Mouse (Mus musculus) embryo, embryonic 9.5 days (tissue): Measurements from ENCODE around the gene Gm28047.
A peak's percentile ranks its signal among the peaks of the same experiment; 100 is the strongest.

Experiments
- DNase-seq: peaks from one replicate; pipeline ENCODE4 v3.0.0-alpha.2; 2017; ENCODE audit errors: extremely low spot score

Gene Gm28047

DNA sequence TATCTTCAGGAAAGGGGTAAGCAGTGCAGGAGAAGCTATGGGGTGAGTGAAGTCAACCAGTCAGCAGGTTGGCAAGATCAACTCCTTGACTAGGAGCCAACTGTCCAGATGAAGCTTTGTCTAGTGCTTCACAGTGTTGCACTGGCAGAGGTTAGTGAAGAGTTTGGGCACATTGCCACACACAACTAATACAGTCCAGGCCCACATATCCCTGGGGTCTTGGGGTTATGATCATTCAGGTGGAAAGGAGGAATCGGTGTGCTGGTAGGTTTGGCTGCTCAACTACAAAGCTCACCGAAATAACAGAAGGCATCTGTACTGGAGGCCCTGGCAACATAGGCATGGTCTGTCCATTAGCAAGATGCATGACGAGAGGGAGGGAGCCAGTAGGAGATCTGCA, 77.4 kb downstream of the Gm28047 start:
- no peak for DNase-seq

DNA sequence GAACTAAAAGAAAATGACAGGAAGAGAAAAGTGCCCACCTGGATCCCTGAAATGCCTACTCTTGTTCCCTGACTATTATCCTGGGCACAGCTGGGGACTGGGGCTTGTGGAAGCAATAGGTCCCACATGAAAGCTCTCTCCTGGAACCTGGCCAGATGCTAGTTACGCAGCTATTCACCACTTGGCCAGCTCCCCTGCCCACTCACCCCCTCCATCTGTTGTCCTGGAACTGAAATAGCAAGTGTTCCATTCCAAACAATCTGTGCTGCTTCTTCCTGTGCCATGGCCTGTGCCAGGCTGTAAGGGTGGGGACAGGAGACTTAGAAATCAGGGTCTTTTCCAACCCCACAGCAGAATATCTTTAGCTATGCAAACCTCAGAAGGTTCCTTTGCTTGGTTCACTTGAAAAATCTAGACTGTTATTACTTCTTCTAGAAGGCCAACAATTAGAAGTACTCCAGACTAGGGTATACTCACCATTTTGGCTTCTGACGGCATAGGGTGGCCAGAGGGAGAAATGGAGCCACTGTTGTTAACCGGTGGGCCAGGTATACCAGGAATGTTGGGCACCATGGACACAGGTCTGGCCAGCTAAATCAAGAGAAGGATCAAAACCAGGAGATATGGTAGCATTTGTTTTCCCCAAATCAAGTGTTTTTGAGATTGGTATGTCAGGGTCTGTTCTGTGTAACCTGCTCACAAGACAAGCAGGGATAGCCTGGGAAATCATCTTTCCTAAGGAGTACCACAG, 78.0 kb downstream of the Gm28047 start:
- no peak for DNase-seq

DNA sequence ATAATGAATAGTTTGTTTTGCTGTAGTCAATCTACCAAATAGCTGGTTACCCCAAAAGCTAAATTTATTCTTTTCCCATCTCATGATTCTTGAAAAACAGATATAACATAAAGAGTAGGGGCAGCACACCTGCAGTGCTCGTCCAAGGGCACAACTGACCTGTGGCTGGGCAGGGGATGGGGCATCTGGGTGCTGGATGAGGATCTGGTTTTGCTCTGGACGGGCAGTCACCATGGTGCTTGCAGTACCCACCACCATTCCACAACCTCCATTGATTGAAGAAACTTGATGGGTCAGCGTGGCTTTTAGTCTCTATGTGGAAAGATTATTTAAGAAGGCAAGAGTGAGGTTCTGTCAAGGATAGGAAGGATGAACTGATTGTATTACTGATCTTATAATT, 78.6 kb downstream of the Gm28047 start:
- no peak for DNase-seq

DNA sequence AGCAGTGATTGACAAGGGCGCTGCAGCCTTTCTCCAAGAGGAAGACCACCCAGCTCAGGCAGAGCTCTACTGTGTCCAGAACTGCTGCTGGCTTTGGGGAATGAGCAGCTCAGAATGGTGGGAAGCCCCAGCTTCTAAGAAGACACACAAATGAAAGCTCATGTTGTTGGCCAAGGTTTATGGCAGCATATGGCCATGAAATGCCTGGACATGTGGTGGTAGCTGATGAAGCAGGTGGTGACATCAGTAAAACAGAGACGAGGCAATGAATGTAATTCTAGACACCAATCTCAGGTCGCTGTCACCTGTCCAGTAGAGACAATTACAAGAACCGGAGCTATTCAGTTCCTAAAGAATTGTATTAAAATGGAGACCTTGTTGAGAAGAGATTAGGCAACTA, 80.1 kb downstream of the Gm28047 start:
- DNase-seq = no peak

DNA sequence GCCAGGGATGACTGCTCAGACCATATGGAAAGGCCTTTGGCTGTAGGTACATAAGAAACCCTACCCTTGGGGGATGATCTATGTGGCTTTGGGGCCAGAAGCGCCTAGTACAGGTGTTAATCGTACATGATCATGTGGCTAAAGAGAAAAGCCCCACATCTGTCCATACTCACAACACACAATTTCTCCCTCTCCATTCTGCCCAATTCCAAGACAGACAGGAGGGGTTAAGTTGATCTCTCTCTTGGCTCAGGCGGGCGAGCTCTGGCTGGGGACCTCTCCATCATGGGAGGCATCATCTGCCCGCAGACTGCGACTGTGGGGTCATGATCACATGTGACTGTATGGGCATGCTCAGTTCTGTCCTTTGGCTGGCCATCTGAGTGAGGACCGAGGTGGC, 90.9 kb downstream of the Gm28047 start:
- DNase-seq = no peak

DNA sequence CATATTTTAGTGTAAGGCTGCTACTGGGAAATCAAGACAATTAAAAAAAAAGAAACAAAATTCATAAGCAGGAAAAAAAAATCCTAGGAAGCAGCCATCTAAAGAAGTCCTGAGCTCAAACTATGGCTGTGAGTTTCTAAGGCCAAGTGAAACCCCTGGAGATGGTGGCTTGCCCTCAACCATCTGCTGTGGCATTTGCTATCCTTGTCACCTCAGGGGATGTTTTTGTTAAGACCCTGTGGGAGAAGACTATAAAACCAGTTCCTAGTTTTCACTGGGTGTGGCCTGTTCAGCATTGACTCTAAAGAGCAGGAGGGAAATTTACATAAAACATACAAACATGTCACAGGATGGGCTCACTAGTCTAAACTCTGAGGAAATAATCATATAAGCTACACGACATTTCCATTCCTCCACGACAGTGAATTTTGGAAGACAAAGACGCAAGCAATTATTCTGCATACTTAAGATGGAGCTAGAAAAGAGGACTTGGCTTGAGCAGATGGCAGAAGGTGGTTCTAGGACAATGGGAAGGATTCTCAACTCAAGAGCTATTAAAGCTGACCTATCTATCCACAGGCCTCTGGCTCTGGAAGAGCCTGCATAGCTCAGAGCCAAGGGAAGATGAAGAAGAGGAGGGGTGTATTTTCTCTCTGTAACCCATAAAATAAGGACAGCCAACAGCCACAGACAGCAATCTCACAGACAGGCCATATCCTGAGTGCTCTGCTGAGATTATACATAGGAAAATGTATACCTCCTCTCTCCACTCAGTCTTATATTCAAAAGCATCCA, 92.6 kb downstream of the Gm28047 start:
- DNase-seq = no peak

DNA sequence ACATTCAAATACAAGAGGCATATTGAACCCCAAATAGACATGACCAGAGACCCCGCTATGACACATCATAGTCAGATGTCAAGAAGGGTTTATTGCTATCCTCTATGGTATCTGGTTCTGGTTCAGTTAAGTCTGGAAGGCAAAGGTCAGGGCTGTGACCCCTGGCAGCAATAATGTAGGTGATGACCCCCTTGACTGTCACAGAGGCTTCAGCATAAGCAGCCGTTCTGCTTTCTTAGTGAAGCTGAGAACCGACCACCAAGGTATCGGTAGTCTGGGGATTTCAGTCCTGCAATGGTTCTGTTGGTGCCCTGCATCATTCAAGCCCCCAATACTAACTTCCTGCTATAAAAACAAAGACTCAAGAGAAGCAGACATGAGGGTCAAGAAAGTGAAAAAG, 93.3 kb downstream of the Gm28047 start:
- DNase-seq = no peak

DNA sequence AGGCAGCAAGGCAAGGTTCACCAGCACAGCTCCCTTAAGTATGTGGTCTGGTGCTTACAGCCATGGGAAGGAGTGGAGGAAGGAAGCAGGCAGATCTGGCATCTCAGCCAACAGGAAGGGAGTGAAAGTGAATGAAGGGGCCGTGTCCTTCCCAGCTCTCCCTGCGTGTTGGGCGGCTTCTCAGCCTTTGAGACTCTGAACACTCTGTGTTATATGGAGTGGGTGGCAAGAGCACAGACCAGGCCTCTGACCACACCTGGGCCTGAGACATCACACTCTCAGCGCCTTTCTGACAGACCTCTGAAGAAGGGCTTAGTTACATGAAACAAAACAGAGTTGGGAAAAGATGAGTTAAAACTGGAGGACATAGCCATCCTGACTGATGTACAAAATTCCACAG, 94.3 kb downstream of the Gm28047 start:
- no peak for DNase-seq

DNA sequence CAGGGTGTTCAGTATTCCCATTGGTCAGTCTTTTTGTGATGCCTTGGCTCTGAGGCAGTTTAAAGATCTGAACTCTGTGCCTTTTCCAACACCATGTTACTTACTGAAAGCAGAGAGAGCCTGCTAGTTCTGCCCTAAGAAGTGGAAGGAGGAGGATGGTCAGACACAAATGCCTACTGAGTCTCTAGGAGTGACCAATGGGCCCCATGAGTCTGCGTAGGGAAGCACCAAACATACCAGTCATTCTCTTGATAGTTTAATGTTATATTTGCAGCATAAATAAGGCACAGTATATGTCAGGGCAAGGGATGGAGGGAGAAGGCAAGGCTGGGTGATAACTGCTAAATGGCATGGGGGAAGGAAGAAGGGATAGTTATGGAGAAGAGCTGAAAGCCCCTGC, 96.5 kb downstream of the Gm28047 start:
- no peak for DNase-seq

DNA sequence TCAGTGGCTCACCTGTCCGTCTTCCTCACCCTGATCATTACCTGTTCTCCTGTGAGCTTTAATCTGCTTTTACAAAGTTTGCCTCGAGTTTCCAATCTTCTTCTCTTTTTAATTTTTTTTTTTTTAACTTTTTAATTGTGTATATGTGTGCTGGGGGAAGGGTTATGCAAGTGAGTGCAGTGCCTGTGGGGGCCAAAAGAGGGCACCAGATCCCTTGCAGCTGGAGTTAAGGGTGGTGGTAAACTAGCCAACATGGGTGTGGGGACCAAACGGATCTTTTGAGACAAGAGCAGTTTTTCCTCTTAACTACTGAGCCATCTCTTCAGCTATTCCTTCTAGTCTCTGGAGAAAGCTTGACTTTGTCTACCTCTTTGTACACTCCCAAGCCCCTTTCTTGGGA, 96.9 kb downstream of the Gm28047 start:
- no peak for DNase-seq

DNA sequence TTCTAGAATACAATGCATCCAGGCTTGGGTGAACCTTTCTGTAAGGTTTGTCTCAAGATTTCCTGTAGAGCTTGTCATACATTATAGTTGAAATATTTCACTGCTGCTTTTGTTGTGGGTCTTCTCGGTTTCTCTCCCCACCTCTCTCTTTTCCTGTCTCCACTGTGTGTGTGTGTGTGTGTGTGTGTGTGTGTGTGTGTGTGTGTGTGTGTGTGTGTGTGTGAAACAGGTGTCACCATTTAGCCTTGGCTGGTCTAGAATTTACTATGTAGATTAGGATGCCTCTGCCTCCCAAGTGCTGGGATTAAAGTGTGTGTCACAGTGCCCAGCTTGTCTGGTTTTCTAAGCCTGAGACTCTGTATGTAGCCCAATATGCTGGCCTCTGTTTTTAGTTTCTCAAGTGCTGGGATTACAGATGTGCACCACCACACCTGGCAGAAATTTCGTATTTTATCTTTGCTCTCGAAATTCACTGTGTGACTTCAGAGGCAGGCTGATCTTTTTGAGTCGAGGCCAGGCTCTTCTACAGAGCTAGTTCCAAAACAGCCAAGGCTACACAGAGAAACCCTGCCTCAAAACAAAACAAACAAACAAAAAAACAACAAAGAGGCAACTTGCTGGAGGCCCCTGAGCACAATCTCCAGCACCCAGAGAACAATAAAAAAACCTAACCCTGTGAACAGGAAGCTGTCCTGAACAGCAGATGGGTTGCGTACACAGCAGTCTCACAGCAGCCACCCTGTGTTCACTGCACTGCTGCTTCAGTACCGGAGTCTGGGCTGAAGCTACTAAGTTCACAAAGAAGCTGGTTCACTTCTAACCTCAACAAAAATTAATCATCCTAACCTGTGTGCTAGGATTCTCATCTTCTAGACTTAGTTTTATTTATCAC, 98.5 kb downstream of the Gm28047 start:
- DNase-seq = no peak

DNA sequence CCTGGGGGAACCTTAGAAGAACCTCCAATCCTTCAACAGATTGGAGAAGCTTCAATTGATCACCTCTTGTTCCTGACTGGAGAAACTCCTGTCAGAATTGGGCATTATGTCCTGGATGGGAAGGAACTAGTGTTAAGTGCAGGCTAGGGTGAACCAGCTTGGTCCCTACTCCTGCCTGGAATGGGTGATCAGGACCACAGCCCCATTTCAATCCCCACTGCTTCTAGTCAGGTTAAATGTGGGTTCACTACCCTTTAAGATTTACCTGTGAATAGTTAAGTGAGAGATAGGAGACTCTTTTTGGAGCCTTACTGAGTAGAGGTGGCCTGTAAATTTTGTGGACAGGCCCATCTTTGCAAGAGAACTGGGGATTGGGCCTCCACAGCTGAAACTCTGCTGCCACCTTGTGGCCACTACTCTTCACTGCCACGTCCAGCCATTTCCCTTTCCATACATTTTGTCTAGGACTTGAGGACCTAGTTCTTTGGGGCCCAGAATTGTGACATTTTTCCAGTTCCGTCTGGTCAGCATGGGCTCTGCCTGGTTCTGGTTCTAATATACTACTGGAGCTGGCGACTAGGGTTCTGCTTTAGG, 99.9 kb downstream of the Gm28047 start, which contains the start of gene Npff:
Npff (minus strand) TSS at position 51 of the 594 bp plus-strand sequence.
- peak; percentile 77 for DNase-seq

DNA sequence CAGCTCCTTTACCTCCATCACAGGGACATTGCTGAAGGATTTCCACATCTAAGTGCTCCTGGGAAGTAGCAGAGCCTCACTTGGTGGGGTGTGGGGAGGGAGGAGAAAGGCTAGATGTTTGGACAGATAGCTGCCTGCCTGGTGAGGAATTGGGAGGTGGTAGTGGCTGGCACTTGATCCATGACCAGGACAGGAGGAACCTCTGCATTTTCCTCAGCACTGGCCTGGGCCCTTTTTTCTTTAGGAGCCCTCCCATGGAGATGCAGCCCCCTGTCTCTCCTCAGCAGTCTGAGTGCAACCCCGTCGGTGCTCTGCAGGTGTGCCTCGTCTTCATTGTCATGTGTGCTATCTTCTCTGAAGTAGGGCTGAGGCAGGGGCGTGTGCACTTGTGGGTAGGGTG, 103.4 kb downstream of the Gm28047 start:
- no peak for DNase-seq

DNA sequence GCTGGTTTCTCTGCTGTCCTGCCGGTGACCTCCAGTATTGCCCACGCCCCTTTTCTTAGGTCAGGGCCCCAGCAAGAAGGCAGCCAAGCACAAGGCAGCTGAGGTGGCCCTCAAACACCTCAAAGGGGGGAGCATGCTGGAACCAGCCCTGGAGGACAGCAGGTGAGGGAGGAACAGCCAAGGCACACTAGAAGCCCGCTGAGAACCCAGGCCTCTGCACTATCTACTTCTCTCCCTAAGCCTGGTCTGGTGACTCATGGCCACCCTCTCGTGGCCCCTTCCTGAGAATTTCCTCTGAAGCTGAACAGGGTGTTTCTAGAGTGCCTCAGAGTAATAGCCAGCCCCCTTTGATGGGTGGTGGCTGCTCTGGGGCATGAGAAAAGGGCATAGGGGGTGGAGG, 104.5 kb downstream of the Gm28047 start:
- DNase-seq = no peak

DNA sequence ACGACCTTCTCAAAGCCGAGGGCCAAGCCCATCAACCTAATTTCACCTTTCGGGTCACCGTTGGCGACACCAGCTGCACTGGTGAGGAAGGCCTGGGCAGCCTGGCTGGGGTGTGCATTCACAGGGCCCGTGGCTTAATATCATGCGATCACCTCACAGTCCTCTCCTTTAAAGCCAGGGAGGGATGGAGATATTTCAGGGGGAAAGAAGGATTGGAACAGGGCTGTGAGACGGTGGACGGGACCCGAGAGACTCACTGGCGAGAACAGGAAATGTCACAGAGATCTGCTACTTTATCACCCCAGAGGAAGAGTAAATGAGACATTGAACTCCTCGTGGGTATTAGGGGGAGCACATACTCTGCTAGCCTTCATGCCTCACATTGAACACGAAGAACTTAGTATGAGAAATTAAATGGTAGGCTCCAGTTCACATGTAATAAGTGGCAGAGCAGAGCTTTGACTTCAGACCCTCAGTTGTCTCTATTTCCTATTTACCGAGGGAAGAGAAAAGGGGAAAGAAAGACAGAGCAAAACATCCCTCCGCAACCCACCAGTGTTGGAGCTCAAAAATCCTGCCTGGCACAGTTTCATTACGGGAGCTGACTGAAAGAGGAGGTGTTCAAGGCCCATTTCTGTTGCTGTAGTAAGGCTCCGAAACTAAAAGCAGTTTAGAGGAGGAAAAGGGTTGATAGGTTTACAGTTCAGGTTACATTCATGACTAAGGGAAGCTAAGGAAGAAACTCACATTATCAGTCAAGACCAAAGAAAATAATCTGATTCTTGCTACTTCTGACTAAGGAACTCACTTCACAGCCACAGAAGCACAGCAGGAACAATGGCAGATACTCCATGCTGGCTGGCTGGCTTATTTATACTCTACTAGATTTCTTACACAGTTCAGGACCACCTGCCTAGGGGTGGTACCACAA, 105.4 kb downstream of the Gm28047 start:
- DNase-seq = no peak

DNA sequence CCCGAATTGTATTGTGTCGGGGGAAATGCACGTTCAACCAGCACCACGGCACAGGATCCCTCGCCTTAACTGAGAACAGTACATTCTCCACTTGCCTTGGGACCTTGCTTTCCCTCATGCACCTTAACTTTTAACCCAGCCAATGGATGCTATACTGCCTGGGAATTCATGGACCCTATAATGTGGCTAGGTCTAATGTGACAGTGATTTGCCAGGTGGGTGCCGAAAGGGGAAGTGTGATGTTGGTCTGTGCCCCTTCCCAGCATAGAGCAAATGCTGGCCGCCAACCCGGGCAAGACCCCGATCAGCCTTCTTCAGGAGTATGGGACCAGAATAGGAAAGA, 106.0 kb downstream of the Gm28047 start:
- DNase-seq = no peak

DNA sequence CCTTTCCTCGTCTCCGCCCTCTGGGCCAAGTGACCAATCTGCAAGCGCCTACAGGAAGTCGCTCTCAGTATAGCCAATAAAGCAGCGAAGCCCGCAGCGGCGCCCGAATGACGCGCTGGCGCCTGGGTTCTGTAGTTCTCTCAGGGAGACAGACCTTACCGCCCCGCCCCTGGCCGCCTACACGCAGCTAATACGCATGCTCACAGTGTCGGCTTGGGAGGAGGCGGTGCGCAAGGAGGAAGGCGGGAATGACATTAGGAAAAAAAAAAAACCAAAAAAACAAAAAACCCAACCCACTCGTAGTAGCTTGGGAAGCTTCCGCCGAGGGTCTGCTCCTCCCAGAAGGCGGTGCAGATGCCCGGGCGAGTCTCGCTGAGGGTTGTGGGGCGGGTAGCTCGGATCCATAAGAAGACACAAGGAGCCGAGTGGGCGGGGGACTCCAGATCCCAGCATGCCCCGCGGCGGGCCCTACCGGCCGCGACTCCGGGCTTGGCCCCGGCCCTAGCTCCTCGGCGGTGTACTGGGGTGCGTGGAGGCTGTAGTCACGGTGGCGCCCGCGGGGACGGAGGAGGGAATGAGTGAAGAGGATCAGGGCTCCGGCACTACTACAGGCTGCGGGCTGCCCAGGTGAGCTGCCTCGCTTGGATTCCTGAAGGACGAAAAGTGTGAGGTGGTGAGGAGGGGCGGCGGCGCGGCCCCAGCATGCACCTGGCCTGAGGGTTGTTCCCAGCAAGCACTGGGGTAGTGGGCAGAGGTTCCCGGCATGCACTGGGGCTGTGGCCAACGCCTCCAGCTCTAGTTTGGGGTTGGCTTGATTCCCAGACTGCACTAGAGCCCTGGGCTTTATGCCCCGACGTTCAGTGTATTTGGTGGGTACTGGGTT, 106.7 kb downstream of the Gm28047 start, which contains the start of gene Tarbp2:
Tarbp2 (plus strand) TSS at position 217 of the 883 bp plus-strand sequence.
- DNase-seq = peak; percentile 98

DNA sequence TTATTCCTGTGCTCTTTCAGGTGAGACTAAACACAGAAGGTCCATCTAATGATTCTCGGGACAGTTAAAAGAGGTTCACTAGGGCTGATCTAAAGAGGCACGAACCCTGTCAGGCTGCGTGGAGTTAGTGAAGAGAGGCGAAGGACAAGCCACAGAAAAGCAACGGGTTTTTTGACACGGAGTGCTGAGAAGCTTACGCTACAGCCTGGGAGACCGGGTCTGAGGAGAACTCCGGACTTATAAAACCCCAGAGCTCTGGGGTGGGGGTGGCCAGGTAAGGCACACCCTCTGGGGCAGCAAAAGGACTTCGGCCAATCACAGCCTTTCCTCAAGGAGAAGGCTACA, 107.3 kb downstream of the Gm28047 start:
- no peak for DNase-seq

DNA sequence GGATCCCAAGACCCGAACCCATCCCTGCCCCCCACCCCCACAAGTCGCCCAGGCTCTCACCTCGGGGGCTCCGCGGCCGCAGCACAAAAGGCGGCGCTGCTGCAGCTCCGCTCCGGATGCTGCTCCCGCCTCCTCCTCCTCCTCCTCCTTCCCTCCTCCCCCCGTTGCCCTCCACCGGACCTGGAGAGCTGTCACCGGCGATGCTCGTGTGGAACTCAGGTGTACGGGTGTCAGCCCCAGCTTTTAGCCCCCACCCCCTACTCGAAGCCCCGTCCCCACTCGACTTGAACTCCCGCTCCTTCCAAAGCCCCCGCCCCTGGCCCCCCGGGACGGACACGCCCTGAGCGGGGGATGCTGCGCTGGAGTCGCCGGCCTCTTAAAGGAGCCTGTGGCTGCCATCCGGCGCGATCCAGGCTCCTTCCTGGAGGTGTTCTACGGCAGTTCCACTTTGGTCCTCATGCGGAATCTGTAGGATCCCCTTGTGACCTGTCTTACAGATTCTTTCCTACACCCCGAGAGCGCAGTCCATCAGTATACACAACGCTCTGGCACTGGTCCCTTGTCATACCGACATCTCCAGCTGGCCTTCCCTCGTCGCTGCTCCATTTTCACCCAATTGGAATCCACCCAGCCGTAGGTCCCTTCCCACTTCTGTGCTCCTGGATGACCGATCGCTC, 108.0 kb downstream of the Gm28047 start, which contains the start of gene Map3k12:
Map3k12 (minus strand) TSS at position 337 of the 677 bp plus-strand sequence.
- DNase-seq = peak; percentile 85
